8 mouse cellular contexts compared by ENCODE assay signal in the genomic region with DNA sequence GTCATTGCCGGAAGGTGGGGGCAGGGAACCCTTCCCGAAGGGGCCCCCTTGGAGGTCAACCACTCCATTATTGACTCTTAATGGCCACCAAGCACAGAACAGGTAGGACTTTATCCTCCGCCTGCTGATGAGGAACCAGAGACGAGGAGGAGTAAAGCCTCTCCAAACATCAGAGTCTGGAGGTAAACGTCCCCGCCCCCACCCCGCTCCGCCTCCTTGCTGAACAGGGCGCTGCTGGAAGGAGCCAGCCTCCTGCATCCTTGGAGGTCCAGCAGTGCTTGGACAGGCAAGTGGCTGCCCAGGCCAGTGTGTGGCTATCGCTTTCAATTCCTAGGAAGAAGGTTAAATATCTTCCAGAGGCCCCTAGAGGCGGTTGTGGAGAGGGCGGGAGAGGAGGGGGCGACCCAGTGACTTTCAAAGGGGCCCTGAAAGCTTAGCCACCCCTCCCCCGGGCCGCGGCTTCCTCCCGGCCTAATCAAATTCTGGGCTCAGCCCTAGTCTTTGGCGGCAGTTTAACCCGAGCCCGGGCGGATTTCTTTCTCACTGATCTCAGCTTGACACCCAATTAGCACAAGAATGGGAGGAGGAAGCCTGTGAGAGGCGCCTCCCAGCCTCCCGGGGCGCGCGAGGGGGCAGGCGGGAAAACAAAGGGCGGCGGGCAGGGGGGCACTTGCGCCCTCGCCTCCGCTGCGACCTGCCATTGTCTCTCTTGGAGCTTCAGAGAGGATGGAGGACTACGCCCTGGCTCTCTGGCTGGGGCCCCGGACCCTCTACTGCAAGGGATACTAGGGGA. TPM values are rescaled to one million over a fixed set of nuclear protein-coding genes. Genes with fewer than 3 reads are reported as not detected.
DNase-seq lines count a peak whose midpoint lies in the region; ATAC-seq lines count a peak whose summit lies in the region.

TSS of gene Urm1 (plus strand) at position 51 of the 793 bp plus-strand sequence.

- peak within 1 kb of the TSS; percentile 52 for H3K4me2 ChIP-seq in hindbrain, embryonic 11.5 days (replicated peaks; ENCODE audit: low read depth, low read length)

- H3K4me1 ChIP-seq in hindbrain, embryonic 11.5 days (replicated peaks; ENCODE audit: control insufficient read depth, insufficient read depth, low read length) = peaks cover 14% of the 10 kb centered on the region; the same call in 1 of the 2 replicates

- peak within 1 kb of the TSS; percentile 28 for H3K4me3 ChIP-seq in hindbrain, embryonic 11.5 days (ENCODE audit: low read depth, low read length)

- H3K36me3 ChIP-seq in hindbrain, embryonic 11.5 days (ENCODE audit: control insufficient read depth, insufficient read depth, low read length) = no peaks in the 10 kb centered on the region

- H3K27me3 ChIP-seq in hindbrain, embryonic 11.5 days (ENCODE audit: control insufficient read depth, insufficient read depth, low read length) = no peaks in the 10 kb centered on the region

- peak within 1 kb of the TSS; percentile 98 for H3K27ac ChIP-seq in hindbrain, embryonic 11.5 days (ENCODE audit: low read depth, low read length)

- WGBS in hindbrain, embryonic 11.5 days = under 1% methylated on average over 33 of the region's 35 CpGs

- peak; percentile 41 for DNase-seq in T-cell, adult 2 months (ENCODE audit: low spot score)
- DNase-seq in cerebellum, adult 9-11 months = peak; percentile 70
- DNase-seq in frontal cortex, postnatal 10 days (ENCODE audit: low spot score in 2 of 2) = peak; percentile 68 to 72
- DNase-seq in hindbrain, embryonic 11.5 days (ENCODE audit: low spot score) = peak; percentile 91
- DNase-seq in layer of hippocampus, postnatal 14 days (ENCODE audit: low spot score in 2 of 2) = peak; percentile 57 to 58
- peak; percentile 43 for DNase-seq in lung, postnatal 25 days (ENCODE audit: low spot score)
- DNase-seq in retina, embryonic 14.5 days (ENCODE audit: low spot score) = peak; percentile 90
- peak; percentile 65 for DNase-seq in urinary bladder, postnatal 14 days (ENCODE audit: low spot score)

- no peaks in the 10 kb centered on the region for H3K9me3 ChIP-seq in hindbrain, embryonic 11.5 days (ENCODE audit: control insufficient read depth, low read length)

- peak within 1 kb of the TSS; percentile 60 for H3K9ac ChIP-seq in hindbrain, embryonic 11.5 days (ENCODE audit: low read depth, low read length)

- peak; percentile 89 for ATAC-seq in hindbrain, embryonic 11.5 days (ENCODE audit: low FRiP score)

RNA-seq across cellular contexts. Expression of gene Urm1, which starts in this region (rescaled TPM):
- 17.4 and 29.0 TPM in 2 replicates for polyA plus RNA-seq in hindbrain, embryonic 11.5 days (2014; fragmentation: Nextera tagmentation; extraction: Ambion mirVana)
- 10 to 100 TPM; 52.4 to 63.0 TPM for total RNA-seq in layer of hippocampus, postnatal 14 days (2021)

Comparison
In these comparisons a context has a peak if more than half of its experiments do, and no peak if none do; other contexts are left out.
1. Peak in every context shown above with its lines: DNase-seq, ATAC-seq, H3K4me3 ChIP-seq and H3K27ac ChIP-seq.
2. DNase-seq: peak in every context shown above with its lines; median percentile 91 in hindbrain, embryonic 11.5 days; 90 in retina, embryonic 14.5 days; 70 in cerebellum, adult 9-11 months; 70 in frontal cortex, postnatal 10 days; 65 in urinary bladder, postnatal 14 days; 58 in layer of hippocampus, postnatal 14 days; 43 in lung, postnatal 25 days; 41 in T-cell, adult 2 months.